Mouse (Mus musculus): ENCODE data around the gene Ppp4r1.

Ppp4r1 gene

DNA sequence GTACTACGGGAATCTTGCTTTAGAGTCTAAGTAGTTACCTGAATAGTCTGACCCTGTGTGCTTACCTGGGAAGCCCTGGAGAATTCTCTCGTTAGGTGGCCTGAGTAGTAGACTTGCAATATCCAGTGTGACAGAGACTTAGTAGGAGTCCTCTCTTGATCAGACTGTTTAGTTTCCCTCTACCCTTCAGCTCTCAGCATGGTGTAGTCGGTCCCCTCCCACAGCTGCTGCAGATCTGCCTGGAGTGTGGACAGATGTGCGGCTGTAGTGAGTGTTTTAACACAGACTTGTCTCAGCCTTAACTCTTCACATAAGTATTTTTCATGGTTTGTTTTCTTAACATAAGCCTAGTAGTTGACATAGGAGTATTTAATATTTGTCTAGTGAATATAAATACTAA lies 19.7 kb downstream of the Ppp4r1 start:
- no peak for DNase-seq (ENCODE audit: low read depth, low spot score)

GRCm38 (mm10) chr17:65805966-65806365 lies 23.6 kb downstream of the Ppp4r1 start:
- DNase-seq (ENCODE audit: low read depth, low spot score), result no peak

DNA sequence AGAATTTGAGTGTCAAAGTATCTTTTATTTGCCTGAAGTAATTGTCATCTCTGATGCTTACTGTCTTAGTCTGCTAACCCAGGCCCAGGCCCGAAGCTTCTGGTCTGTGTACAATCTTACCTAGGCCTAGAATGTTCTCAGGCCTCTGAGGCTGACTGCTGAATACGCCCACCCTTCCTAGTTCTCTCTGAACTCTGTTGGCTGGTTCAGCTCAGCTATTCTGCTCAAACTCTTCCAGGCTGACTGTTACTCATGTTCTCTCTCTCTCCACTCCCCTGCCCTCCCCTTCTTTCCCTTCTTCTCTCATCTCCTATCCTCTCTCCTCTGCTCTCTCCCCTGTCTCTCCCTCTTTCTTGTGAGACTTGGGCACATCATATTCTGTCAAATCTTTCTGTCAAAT lies 24.0 kb downstream of the Ppp4r1 start:
- DNase-seq (ENCODE audit: low read depth, low spot score), result no peak

GRCm38 (mm10) chr17:65811032-65811431 lies 28.7 kb downstream of the Ppp4r1 start:
- DNase-seq (ENCODE audit: low read depth, low spot score), result no peak

DNA sequence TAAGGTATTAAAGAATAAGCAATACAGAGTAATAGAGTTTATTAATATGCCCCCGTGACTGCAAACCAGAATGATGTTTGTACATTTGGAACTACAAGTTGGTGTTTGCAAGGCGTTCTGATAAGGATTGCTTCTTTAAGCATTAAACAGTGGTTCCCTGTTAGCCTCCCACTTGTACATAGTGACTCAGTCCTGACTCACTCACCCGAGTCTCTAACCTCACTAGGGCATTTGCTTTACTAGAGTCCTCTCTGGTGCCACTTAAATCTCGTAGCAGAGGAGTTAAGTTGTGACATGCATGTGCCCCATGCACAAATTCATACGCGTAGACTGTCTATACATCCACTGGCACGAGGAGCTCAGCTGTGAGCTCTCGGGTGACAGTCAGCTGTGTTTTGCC lies 31.4 kb downstream of the Ppp4r1 start:
- peak; percentile 85 for DNase-seq (ENCODE audit: low read depth, low spot score)

- DNase-seq (ENCODE audit: low read depth, low spot score), result no peak
Measured at GRCm38 (mm10) chr17:65820197-65820596, 37.8 kb downstream of the Ppp4r1 start.

DNA sequence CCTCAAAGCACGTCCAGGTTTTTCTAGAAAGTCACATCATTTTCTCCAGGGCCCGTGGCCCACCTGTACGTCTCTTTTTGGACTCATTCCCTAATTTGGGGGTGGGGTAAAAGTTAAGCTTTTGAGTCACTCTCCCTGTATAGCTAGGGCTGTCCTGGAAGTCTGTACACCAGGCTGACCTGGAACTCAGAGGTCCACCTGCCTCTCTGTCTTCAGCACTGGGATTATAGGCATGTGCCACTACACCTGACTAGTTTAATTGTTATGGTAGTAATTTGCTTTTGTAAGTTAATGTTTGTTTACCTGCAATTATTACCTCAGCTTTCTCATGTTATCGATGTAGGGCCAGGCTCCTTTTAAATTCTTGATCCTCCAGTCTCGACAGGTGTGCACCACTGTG lies 40.0 kb downstream of the Ppp4r1 start:
- no peak for DNase-seq (ENCODE audit: low read depth, low spot score)

GRCm38 (mm10) chr17:65824246-65824645 lies 41.9 kb downstream of the Ppp4r1 start:
- no peak for DNase-seq (ENCODE audit: low read depth, low spot score)

DNA sequence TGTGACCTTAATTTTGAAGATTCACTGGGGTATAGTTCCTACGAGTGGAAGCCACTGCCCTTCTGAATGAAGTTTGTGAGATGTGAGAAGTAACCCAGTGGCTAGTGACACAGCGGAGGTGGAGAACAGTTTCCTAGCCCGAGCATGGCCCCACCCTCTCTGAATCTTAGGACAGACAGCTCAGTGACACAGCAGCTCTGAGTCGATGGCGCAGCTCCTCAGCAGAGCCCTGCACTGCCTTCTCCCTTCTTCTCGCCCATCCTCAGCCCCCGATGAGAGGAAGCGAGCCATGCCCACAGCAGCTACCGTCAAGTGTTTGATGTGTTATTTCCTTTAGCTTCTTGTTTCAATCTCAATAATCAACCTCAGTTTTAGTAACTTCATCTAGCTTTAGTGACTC lies 43.9 kb downstream of the Ppp4r1 start:
- DNase-seq (ENCODE audit: low read depth, low spot score), result no peak

DNA sequence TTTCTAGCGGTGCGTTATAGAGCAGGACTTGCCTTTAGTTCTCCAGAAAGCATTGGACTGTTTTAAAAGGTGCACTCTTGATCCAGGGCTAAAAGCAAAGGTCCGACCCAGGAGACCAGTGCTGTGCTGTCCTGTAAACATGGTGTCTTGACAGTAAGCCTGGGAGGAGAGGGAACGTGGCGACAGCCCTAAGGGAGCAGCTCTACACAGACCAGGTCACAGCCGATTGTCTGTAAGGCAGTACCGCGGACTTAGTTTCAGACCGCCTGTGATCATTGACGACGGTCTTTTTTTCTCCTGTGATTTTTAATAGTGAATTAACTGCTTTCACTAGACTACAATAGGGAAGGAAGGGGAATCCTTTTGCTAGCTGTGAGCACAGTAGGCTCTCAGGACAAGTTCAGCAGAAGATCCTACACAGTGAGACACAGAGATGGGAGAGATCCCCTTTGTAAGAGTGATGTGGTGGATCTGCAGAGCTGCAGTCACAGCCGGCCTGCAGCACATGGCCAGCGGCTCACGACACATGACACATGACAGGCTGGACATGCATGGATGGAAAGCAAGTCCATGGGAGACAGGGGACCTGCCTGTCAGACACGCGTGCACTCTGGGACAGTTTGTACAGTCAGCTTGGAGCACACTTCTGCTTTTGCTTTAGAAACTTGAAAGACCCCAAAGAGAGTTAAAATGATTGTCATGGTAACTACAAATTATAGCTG lies 44.9 kb downstream of the Ppp4r1 start:
- no peak for DNase-seq (ENCODE audit: low read depth, low spot score)

DNA sequence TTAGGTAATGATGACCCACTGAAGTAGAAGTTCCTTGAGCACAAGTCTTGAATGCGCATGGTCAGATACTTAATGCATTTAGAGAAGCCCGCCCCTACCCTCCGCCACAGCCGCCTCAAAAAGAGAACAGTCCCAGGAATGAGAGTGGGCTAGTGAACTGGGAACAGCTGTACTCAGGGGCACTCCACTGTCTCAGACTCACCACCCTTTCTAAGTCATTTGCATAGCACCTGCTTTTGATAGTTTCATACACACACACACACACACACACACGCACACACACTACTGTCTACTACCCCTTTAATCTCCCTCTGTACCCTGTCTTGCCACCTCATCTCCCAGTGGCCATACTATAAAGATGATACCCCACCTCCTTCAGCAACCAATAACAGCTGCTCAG lies 45.5 kb downstream of the Ppp4r1 start:
- DNase-seq (ENCODE audit: low read depth, low spot score), result no peak

DNA sequence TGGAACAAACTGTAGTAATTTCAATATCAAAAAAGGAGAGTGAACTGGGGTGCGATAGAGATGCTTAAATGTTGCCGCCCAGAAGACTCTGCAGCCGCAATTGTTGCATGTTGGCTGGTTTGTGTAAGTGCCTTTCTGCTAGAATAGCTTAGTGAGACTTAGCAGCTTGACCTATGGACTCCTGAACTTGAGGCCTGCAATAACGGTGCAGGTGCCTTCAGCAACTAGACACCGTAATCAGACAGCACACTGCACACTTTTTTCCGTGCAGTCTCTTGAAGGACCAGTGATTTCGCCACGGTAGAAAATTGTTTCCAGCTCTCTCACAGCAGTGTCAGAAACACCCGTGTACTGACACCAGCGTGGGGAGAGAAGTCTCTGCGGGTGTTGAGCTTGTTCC lies 46.6 kb downstream of the Ppp4r1 start:
- no peak for DNase-seq (ENCODE audit: low read depth, low spot score)

- DNase-seq (ENCODE audit: low read depth, low spot score), result peak; percentile 43
Measured at GRCm38 (mm10) chr17:65830216-65830863, 48.0 kb downstream of the Ppp4r1 start.

- no peak for DNase-seq (ENCODE audit: low read depth, low spot score)
Measured at GRCm38 (mm10) chr17:65833891-65834290, 51.5 kb downstream of the Ppp4r1 start.

DNA sequence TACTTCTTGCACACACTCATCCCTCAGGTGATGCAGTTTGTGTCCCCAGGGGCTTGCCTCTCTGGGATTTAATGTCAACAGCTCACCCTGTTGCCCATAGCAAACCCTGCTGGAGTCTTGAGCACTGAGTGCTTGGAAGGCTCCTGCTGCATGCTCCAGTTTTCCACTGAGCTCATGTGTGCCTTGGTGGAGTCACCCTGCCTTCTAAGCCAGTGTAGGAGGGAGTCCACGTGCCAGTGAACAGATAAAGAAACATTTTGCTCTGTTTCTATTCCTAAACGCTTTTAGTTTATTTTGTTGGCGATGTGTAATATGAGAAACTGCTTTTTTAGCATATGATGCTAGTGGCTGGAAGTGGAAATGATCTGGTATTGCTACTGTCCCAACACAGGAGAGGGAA lies 54.4 kb downstream of the Ppp4r1 start:
- no peak for DNase-seq (ENCODE audit: low read depth, low spot score)

GRCm38 (mm10) chr17:65839541-65840256 lies 57.3 kb downstream of the Ppp4r1 start:
- no peak for DNase-seq (ENCODE audit: low read depth, low spot score)

GRCm38 (mm10) chr17:65842669-65843381 lies 60.5 kb downstream of the Ppp4r1 start:
- peak; percentile 31 for DNase-seq (ENCODE audit: low read depth, low spot score)

DNA sequence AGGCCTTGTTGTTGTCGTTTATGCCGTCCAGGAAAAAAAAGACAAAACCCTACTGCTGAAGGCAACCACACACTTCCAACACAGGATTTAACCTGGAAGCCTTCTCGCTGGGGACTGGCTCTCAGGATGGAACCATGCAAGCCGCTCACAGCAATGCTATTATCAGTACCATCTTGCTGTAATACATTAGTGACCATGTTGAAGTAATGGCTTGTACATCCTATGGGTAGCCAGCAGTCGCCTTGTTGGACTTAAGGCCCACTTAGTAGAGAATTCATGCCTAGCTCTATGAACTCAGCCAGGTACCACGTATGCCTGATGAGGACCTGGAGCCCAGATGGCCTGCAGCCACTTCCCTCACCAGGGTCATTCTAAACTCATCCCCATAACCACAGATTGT lies 63.0 kb downstream of the Ppp4r1 start:
- DNase-seq (ENCODE audit: low read depth, low spot score), result no peak

DNA sequence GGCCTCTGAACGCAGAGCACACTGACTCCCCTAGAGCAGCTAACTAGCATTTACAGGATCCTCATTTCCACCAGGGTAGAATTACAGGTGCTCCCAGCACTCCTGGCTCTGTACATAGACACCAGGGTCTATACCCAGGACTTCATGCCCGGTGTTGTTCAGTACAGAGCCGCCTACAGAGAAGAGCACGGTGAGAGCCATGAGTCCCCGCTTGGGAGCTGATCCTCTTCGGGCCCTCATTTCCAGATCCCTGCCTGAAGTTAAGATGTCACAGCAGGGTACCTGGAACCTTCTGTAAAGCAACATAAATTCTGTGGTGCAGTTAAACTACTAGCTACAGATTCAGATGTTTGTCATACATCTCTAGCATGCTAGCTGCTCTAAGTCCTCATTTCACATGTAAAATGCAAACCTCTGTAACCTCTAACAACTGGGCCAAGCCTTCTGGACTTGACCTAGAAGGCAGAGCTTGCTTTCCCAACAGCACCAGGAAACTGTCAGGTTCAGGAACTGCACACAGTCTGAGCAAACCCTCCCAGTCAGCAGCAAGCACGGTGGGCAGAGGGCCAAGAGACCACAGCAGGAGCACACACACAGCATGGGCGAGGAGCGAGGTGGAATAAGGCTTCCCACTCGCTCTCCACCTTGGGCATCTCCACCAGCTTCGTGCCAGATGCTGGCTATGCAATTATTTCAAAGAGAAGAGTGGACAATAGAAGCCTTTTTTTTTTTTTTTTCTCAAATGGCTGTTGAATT lies 65.5 kb downstream of the Ppp4r1 start:
- no peak for DNase-seq (ENCODE audit: low read depth, low spot score)

DNA sequence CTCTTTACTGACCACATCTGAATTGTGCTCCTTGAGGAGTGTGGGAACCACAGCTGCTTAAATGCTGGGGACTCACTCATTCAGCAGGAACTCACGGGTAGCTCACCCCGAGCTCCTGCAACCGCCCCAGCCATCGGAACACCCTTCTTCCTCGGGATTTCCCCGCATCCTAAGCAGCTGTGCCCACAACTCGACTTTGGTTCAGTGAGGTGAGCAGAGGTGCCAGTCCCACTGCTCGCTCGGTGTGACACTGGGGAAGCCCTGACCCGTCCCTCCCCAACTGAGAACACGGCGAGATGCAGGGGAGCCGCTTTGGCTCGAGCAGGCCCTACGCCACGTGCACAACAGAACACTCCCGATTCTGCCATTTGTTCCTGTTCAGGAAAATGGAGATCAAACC lies 68.1 kb downstream of the Ppp4r1 start:
- DNase-seq (ENCODE audit: low read depth, low spot score), result no peak

DNA sequence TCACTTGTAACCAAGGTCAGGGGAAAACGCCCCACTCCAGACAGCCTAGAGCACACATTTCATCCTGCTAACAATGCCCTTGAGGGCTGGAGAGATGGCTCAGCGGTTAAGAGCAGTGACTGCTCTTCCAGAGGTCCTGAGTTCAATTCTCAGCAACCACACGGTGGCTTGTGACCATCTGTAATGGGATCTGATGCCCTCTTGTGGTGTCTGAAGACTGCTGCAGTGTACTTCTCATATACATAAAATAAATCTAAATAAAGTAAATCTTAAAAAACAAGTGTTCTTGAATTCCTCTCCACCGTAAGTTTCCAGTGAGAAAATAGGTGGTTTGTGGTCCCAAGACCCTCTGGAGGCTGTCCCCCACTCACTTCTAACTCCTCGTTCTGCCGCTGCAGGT lies 69.4 kb downstream of the Ppp4r1 start:
- peak; percentile 21 for DNase-seq (ENCODE audit: low read depth, low spot score)
